Comparison of ENCODE assay signal across 8 mouse cellular contexts in the genomic region with DNA sequence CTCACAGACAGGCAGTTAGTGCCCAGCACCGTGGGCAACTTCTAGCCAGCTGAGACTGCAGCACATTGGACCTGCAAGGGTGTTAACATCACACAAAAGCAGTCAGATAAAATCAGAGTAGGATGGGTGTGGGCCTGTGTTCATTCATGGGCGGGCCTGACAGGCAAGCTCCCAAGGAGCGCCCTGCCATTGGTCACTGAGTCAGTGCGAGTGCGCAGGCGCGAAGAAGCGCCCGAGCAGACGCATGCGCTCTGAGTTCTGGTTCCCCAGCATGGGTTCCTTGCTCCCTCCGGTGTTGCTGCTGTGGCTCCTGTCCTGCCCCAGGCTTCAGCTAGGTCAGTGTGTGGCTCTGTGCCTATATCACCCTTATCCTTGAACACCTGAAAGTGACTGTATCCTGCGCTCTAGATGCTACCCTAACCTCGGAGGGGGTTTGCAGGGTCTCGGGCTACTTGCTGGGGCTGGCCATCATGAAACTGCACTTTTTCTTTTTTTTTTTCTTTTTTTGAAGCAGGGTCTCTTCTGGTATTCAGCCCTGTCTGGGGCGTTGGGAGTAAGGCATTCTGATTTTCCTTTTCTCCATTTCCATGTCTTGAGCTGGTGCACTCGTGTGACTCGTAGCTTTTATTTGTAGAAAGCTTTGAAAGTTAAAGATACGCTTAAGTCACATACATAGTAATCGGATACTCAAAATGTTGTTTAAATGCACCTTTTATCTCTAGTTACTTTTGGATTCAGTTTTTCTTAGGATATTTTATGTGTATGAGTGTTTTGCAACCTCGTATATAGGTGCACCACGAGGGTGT. TPM values are rescaled to one million over a fixed set of nuclear protein-coding genes. Genes with fewer than 3 reads are reported as not detected.
DNase-seq lines count a peak whose midpoint lies in the region; ATAC-seq lines count a peak whose summit lies in the region.

TSS of gene Sumf2 (plus strand) at position 235 of the 806 bp plus-strand sequence.

- H3K9me3 ChIP-seq in heart, embryonic 13.5 days = no peaks in the 10 kb centered on the region
- H3K9me3 ChIP-seq in liver, embryonic 12.5 days (replicated peaks) = no peaks in the 10 kb centered on the region
- no peaks in the 10 kb centered on the region for H3K9me3 ChIP-seq in stomach, embryonic 15.5 days

- H3K27me3 ChIP-seq in heart, embryonic 13.5 days (replicated peaks) = no peaks in the 10 kb centered on the region
- H3K27me3 ChIP-seq in liver, embryonic 12.5 days (replicated peaks) = no peaks in the 10 kb centered on the region
- no peaks in the 10 kb centered on the region for H3K27me3 ChIP-seq in stomach, embryonic 15.5 days (replicated peaks)

- WGBS in heart, embryonic 13.5 days = 8% methylated on average over 22 of the region's 22 CpGs
- 9% methylated on average over 22 of the region's 22 CpGs for WGBS in liver, embryonic 12.5 days (ENCODE audit: insufficient replicate concordance)
- 7% methylated on average over 22 of the region's 22 CpGs for WGBS in stomach, embryonic 15.5 days

- peak within 1 kb of the TSS; percentile 86 for H3K9ac ChIP-seq in heart, embryonic 13.5 days
- peak within 1 kb of the TSS; percentile 79 for H3K9ac ChIP-seq in liver, embryonic 12.5 days
- H3K9ac ChIP-seq in stomach, embryonic 15.5 days = peak within 1 kb of the TSS; percentile 60

- no peak within 1 kb of the TSS for H3K27ac ChIP-seq in brown adipose tissue, adult 24 weeks (replicated peaks; ENCODE audit: low read depth, low read length)
- peak within 1 kb of the TSS; percentile 71 for H3K27ac ChIP-seq in heart, embryonic 13.5 days (replicated peaks)
- peak within 1 kb of the TSS; percentile 79 for H3K27ac ChIP-seq in liver, embryonic 12.5 days
- peak within 1 kb of the TSS; percentile 57 for H3K27ac ChIP-seq in stomach, embryonic 15.5 days

- H3K4me3 ChIP-seq in brown adipose tissue, adult 24 weeks (ENCODE audit: insufficient read depth, low read depth, low read length) = peak within 1 kb of the TSS; percentile 83
- peak within 1 kb of the TSS; percentile 65 for H3K4me3 ChIP-seq in heart, embryonic 13.5 days
- H3K4me3 ChIP-seq in liver, embryonic 12.5 days = peak within 1 kb of the TSS; percentile 71
- peak within 1 kb of the TSS; percentile 70 for H3K4me3 ChIP-seq in stomach, embryonic 15.5 days (replicated peaks)

- peaks cover 40% of the 10 kb centered on the region for H3K36me3 ChIP-seq in heart, embryonic 13.5 days
- peaks cover 46% of the 10 kb centered on the region for H3K36me3 ChIP-seq in liver, embryonic 12.5 days
- H3K36me3 ChIP-seq in stomach, embryonic 15.5 days = peaks cover 20% of the 10 kb centered on the region

- peak; percentile 97 for ATAC-seq in heart, embryonic 13.5 days (ENCODE audit: extremely low read depth, insufficient number of reproducible peaks, low FRiP score, low TSS enrichment)
- peak; percentile 98 for ATAC-seq in liver, embryonic 12.5 days
- ATAC-seq in stomach, embryonic 15.5 days (ENCODE audit: insufficient read depth, low FRiP score, low read depth) = peak; percentile 99

- DNase-seq in CD4-positive, CD25-positive, alpha-beta regulatory T cell, adult 2 months (ENCODE audit: low read depth, low spot score) = peak; percentile 98
- peak; percentile 58 for DNase-seq in fat pad, adult 2 months (ENCODE audit: extremely low read depth, low read depth, low spot score)
- peak; percentile 97 for DNase-seq in kidney, postnatal 10 days
- DNase-seq in natural killer cell, adult 2 months (ENCODE audit: low spot score in 2 of 2) = peak; percentile 94 to 96

- peak within 1 kb of the TSS; percentile 75 for H3K4me2 ChIP-seq in heart, embryonic 13.5 days
- peak within 1 kb of the TSS; percentile 73 for H3K4me2 ChIP-seq in liver, embryonic 12.5 days
- H3K4me2 ChIP-seq in stomach, embryonic 15.5 days = peak within 1 kb of the TSS; percentile 70

- H3K4me1 ChIP-seq in brown adipose tissue, adult 24 weeks (ENCODE audit: control insufficient read depth, insufficient read depth, insufficient read length, low read length) = no peaks in the 10 kb centered on the region
- H3K4me1 ChIP-seq in heart, embryonic 13.5 days = peaks cover 17% of the 10 kb centered on the region
- peaks cover 27% of the 10 kb centered on the region for H3K4me1 ChIP-seq in liver, embryonic 12.5 days
- no peaks in the 10 kb centered on the region for H3K4me1 ChIP-seq in stomach, embryonic 15.5 days

RNA-seq across cellular contexts. Expression of gene Sumf2, which starts in this region (rescaled TPM):
- polyA plus RNA-seq in brown adipose tissue, adult 24 weeks (2012; ENCODE audit: insufficient read depth, insufficient read length, missing spikeins) = 12.2 and 15.9 TPM in 2 replicates
- 26.8 and 28.7 TPM in 2 replicates for polyA plus RNA-seq in heart, embryonic 13.5 days (2015; fragmentation: Nextera tagmentation; extraction: Ambion mirVana)
- 34.1 and 36.2 TPM in 2 replicates for polyA plus RNA-seq in liver, embryonic 12.5 days (2016; fragmentation: Nextera tagmentation; extraction: Ambion mirVana)
- 40.1 and 44.1 TPM in 2 replicates for polyA plus RNA-seq in stomach, embryonic 15.5 days (2015; fragmentation: Nextera tagmentation; extraction: Ambion mirVana)
